Mouse (Mus musculus) R1 (cell line): Measurements from ENCODE around the gene Washc4.

ENCODE experiments used
- DNase-seq: peaks from one replicate; pipeline ENCODE4 v3.0.0-alpha.2; 2018; ENCODE audit warnings: low read depth, low spot score

The Washc4 gene

GRCm38 (mm10) chr10:83594526-83594925 lies 51.0 kb downstream of the Washc4 start:
- DNase-seq, result no peak

GRCm38 (mm10) chr10:83600650-83601049 lies 57.1 kb downstream of the Washc4 start:
- DNase-seq, result no peak

- no peak for DNase-seq
These were observed 60.5 kb downstream of the Washc4 start for GRCm38 (mm10) chr10:83603956-83604564.

DNA sequence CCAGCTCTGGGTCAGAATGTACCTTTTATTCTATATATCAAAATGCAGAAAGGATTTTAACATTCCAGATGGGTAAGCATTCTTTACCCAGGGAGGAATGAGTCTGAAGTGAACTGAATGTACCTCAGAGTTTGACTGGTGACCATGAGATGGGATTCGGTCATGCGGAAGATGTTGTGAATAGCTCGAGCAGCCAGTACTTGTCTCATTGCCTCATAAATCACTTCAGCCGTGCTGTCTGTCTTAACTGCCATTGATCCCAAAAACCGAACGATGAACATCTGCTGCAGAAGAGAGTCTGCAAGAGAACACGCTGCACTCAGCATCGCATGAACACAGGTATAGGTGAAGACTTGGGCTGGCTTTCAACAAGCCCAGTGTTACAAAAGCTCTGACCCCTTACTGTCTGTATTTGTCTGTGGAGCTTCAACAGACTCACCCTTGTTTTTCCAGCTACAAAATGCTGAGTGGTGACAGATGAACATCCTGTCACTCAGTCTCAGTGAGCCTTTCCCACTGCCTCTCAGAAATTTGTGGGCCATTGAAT lies 62.2 kb downstream of the Washc4 start:
- no peak for DNase-seq

DNA sequence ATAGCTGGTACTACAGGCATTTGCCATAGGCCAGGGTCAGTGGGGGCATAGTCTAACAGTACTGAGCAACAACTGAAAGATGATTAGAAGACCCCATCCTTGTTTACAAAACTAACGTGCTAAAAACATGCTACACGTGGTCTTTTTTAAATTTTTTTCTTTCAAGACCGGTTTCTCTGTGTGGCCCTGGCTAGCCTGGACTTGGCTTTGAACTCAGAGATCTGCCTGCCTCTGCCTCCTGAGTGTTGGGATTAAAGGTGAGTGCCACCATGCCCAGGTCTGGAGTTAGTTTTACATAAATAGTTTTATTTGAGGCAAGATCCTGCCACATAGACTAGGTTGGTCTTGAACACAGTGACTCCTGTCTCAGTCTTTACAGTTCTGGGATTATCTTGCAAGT lies 63.6 kb downstream of the Washc4 start:
- DNase-seq, result no peak

- DNase-seq, result no peak
These were observed 65.0 kb downstream of the Washc4 start for GRCm38 (mm10) chr10:83608596-83608995.

GRCm38 (mm10) chr10:83610518-83610917 lies 67.0 kb downstream of the Washc4 start:
- no peak for DNase-seq

DNA sequence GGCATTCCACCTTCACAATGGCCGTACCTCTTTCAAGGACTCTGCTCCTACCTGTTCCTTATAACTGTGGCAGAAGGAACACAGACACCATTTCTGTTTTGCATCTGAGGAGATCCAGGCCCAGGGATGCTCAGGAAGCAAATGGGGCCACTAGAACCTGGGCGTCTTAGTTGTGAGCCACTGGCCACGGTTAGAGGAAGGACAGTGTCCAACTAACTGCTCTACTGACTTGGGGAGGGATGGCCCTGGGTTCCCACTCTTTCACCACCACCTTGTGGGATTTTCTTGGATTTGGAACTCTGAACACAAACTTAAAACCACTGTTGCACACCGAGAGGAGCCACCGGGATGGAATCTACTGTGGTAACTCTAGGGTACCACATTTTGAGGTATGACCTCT lies 68.3 kb downstream of the Washc4 start:
- DNase-seq, result no peak

DNA sequence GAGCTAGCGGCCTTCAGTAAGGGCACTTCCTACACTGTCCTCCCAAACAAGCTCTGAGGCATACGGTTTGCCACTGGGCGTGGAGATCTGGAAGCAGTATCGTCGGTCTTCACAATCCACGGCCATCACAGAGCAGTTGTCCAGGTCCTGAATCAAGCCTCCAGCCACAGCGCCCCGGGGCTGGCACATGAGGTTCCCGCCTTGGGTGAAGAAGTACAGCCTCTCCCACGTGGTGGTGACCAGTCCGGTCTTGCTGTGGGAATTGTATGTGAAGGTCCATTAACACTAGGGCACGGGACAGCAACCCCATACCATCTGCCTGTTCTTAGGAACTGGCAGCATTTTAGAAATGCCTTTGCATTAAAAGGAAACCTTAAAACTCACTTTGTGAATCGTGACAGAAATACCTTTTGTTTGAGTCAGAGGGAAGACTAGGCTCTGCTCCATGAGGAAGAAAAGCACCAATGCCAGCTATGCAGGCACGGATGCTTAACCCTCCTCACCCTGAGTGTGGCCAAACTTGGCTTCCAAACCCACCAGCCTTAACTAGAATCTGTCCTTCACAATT lies 69.2 kb downstream of the Washc4 start:
- no peak for DNase-seq

DNA sequence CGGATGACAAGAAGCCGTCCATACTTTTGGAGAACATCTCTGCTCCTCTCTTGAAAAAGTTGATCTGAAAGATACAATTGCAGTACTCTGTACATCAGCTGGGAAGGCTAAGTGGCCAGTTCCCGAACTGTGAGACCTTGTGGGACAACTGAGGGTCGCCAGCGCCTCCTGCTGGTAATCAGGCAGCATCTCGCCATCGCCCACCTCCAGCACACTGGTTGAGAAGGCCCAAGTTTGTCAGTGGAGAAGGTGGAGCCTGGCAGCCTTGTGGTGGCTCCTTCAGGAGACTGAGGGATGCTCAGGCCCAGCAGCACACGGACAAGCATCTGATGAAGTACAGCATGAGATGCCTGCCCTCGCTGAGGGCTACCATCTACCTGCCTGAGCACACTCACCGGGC lies 73.8 kb downstream of the Washc4 start:
- peak; percentile 76 for DNase-seq

DNA sequence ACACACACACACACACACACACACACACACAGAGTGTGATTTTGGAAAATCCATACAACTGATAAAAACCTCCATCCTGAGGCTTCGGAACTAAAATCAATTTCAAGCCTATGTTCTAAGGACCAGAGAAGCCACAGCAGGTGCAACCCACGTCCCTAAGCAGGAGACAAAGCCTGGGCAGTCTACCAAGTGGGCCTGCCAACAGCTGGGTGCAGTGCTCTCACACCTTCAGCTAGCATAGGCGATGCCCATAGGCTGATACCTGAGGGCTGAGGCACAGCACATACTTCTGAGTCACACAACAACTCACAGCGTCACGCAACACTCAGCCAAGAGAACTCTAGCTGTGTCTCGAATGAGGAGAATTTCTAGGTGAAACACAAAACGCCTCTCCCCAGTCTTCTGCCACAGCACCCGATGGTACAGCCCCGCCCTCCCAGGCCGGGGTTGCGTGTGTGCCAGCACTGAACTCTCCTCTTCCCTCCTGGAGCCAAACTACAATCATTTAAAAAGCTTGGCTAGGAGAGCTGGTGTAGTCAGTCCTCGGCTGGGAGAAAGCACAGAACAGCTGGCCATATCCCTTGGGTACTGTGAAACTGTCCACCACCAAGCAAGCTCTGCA lies 75.4 kb downstream of the Washc4 start:
- no peak for DNase-seq

- DNase-seq, result peak; percentile 56
These were observed 77.0 kb downstream of the Washc4 start for GRCm38 (mm10) chr10:83620350-83621055.

GRCm38 (mm10) chr10:83624065-83624464 lies 80.5 kb downstream of the Washc4 start:
- DNase-seq, result no peak

DNA sequence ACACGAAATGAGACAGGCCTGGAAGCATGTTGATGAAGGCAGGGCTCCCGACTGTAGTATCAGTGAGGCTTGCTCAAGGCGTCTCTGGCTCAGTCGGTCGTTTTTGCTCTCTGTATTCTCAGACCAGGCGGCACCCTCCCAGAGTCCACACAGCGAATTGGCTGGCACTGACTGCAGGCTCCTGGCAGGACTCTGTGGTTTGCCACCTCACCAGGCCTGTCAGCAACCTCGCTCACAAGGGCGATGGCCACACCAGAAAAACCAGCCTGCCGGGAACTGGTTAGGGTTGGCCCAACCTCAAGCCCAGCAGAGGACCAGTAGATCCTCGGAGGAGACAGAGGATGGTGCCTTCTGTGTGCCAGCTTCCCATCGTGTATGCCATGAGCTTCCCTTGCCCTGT lies 81.3 kb downstream of the Washc4 start:
- no peak for DNase-seq

DNA sequence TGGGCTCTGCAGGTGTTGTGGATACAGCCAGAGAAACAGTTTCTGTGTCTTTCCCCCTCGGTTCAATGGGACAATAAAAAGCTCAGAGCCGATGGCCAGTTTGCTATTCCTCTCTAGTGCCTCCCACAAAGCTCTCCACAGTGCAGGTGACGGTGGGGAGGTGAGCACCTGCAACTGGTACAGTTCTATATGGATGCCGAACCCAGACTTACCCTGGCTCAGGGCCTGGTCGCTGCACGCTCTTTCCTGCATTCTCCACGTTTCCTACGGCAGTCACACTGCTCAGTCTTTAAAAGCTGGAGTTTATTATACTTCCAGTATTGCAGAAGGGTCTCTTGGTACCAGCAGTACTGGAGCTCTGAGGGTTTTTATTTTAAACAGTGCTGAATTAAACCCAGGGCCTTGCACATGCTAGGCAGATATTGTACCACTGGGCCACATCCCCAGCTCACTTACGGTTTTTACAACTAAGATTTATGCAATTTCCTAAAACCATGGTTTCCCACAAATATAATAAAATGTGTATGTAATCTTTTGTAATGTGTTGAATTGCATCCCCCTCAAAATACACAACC lies 83.6 kb downstream of the Washc4 start:
- DNase-seq, result no peak

DNA sequence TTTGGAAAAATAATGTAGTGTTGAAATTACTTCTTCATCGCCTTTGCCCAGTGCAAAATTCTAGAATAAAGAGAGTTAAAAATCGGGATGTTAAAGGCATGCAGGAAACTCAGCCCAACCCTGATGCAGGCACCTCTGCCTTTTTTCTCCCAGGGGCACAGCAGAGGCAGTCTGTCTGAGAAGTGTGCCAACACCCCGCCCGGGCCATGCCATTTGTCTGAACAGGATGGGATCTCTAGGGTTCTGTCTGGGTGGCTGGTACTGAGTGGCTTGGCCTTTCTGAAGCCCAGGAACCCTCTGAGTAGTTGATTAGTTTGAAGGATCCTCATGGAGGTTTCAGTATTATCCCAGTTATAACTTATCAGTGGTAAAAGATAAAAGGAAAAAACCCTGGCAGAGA lies 84.7 kb downstream of the Washc4 start:
- no peak for DNase-seq

DNA sequence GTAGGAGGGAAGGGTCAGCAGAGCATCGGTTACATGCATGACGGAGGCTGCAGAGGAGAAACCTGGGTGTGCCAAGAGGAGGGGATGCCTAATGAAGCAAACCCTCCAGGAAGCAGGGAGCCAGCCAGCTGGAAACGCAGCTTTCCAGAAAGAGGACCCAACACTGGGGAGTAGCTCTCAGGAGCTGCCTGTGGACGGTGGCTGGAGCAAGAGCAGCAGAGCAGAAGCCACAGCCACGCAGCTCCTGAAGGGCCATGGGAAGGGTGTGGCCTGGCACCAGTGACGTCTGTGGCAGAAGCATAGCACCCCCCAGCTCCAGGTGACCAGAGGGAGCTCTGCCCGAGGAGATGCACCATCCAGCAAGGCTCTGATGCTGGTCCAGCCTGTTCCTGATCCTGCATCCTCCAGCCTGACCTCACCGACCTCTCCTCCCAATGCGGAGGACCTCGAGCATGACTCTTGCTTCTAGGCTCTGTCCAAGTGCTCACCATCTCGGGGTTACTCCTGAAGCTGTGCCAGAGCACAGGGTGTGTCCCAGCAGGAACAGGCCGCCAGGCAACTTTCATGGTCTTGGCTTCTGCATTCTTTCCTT lies 85.7 kb downstream of the Washc4 start:
- no peak for DNase-seq

- no peak for DNase-seq
These were observed 86.3 kb downstream of the Washc4 start for GRCm38 (mm10) chr10:83629878-83630277.

- no peak for DNase-seq
These were observed 87.3 kb downstream of the Washc4 start for GRCm38 (mm10) chr10:83630899-83631298.

DNA sequence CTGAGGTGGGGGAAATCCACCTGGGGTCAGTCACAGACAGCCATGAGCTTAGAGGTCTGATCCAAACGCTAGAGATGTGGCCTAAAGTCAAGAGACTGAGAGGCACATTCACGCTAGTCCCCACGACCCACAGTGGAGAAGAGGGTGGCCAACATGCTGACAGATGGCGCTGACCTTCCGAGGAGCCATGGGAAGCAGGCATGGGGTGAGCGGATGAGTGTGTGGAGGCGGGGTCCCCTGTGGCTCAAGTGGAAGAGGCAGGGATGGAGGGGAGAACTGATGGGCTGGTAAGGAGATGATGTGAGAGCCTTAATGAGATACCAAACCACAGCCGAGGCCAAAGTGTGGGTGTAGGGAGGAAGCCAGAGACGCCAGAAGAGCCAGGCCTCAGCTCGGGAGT lies 88.2 kb downstream of the Washc4 start:
- no peak for DNase-seq

- DNase-seq, result no peak
These were observed 89.3 kb downstream of the Washc4 start for GRCm38 (mm10) chr10:83632806-83633374.
